Mouse (Mus musculus) layer of hippocampus, adult 18-20 months (tissue): ENCODE data around the gene Ccr7. TPM values are rescaled to one million over a fixed set of nuclear protein-coding genes. Genes with fewer than 3 reads are reported as not detected.

Experiments used
- DNase-seq, 2 experiments: peaks; one replicate each; pipeline ENCODE4 v3.0.0; 2022; ENCODE audit warnings: low spot score in 2 of 2
- long read RNA-seq: library from polyadenylated mRNA; stranded (forward); transcript quantifications from one replicate; pipeline ENCODE4 v2.0.0, GENCODE M21; 2021
- total RNA-seq, 2 experiments: library from RNA; stranded (reverse); gene quantifications; 2 replicates each; pipeline ENCODE4 v1.2.3; 2021

Ccr7 gene
- total RNA-seq: not detected
- long read RNA-seq: 0 reads

GRCm38 (mm10) chr11:99154987-99155641, at the start of gene Ccr7:
Gene Ccr7 (minus strand): TSS chr11:99155077.
- DNase-seq: no peak

GRCm38 (mm10) chr11:99189154-99189582, 34.3 kb upstream of the Ccr7 start:
- DNase-seq: peak in 1 of 2 experiments; percentile 39

GRCm38 (mm10) chr11:99187348-99187747, 32.5 kb upstream of the Ccr7 start:
- DNase-seq: no peak

- DNase-seq: no peak
Measured at GRCm38 (mm10) chr11:99186836-99187235, 32.0 kb upstream of the Ccr7 start.

GRCm38 (mm10) chr11:99182575-99182974, 27.7 kb upstream of the Ccr7 start:
- no peak for DNase-seq

- DNase-seq: no peak
Measured at GRCm38 (mm10) chr11:99180071-99180470, 25.2 kb upstream of the Ccr7 start.

- no peak for DNase-seq
Measured at GRCm38 (mm10) chr11:99177925-99178198, 23.0 kb upstream of the Ccr7 start.

- no peak for DNase-seq
Measured at GRCm38 (mm10) chr11:99177054-99177924, 22.4 kb upstream of the Ccr7 start.

GRCm38 (mm10) chr11:99172002-99172401, 17.1 kb upstream of the Ccr7 start:
- DNase-seq: no peak

- DNase-seq: no peak
Measured at GRCm38 (mm10) chr11:99171442-99171841, 16.6 kb upstream of the Ccr7 start.

- no peak for DNase-seq
Measured at GRCm38 (mm10) chr11:99170547-99171267, 15.8 kb upstream of the Ccr7 start.

- no peak for DNase-seq
Measured at GRCm38 (mm10) chr11:99170005-99170404, 15.1 kb upstream of the Ccr7 start.

GRCm38 (mm10) chr11:99169438-99169837, 14.6 kb upstream of the Ccr7 start:
- no peak for DNase-seq

- DNase-seq: no peak
Measured at GRCm38 (mm10) chr11:99168030-99168474, 13.2 kb upstream of the Ccr7 start.

- DNase-seq: no peak
Measured at GRCm38 (mm10) chr11:99167576-99167975, 12.7 kb upstream of the Ccr7 start.

GRCm38 (mm10) chr11:99166241-99166640, 11.4 kb upstream of the Ccr7 start:
- no peak for DNase-seq

- no peak for DNase-seq
Measured at GRCm38 (mm10) chr11:99165031-99165752, 10.3 kb upstream of the Ccr7 start.

- DNase-seq: no peak
Measured at GRCm38 (mm10) chr11:99162972-99163686, 8.3 kb upstream of the Ccr7 start.

- no peak for DNase-seq
Measured at GRCm38 (mm10) chr11:99161648-99162047, 6.8 kb upstream of the Ccr7 start.

- DNase-seq: no peak
Measured at GRCm38 (mm10) chr11:99160228-99160627, 5.4 kb upstream of the Ccr7 start.

GRCm38 (mm10) chr11:99155817-99156216, 940 bp upstream of the Ccr7 start:
- no peak for DNase-seq
